Mouse (Mus musculus) liver, embryonic 11.5 days (tissue): ENCODE data around the gene Lrrc74b. TPM values are rescaled to one million over a fixed set of nuclear protein-coding genes. Genes with fewer than 3 reads are reported as not detected.

ENCODE experiments used
- ATAC-seq: fragments of 200-750 bp; cut with Nextera tagmentation; replicated peaks from 2 replicates; pipeline ENCODE4 v1.8.0; 2017; ENCODE audit warnings: moderate number of reproducible peaks, mild to moderate bottlenecking, moderate TSS enrichment, moderate library complexity; ENCODE audit not compliant: low FRiP score
- DNase-seq: peaks from one replicate; pipeline ENCODE4 v3.0.0-alpha.2; 2017; ENCODE audit warnings: low spot score
- H3K27ac ChIP-seq: fragments of 300-500 bp; sonication (generic); 2 replicates; pipeline ENCODE4 v1.5.1; 2014; ENCODE audit warnings: mild to moderate bottlenecking, low read depth, low read length, control low read depth
- H3K27me3 ChIP-seq: fragments of 300-500 bp; sonication (generic); replicated peaks from 2 replicates; pipeline ENCODE4 v1.6.1; 2014; ENCODE audit warnings: low read length, mixed read lengths; ENCODE audit not compliant: control insufficient read depth, insufficient read depth
- H3K36me3 ChIP-seq: fragments of 300-500 bp; sonication (generic); 2 replicates; pipeline ENCODE4 v1.6.1; 2014; ENCODE audit warnings: mild to moderate bottlenecking, low read length, moderate library complexity, mixed read lengths; ENCODE audit not compliant: control insufficient read depth, insufficient read depth
- H3K4me1 ChIP-seq: fragments of 300-500 bp; sonication (generic); replicated peaks from 2 replicates; pipeline ENCODE4 v1.6.1; 2014; ENCODE audit warnings: low read length, mixed read lengths; ENCODE audit not compliant: control insufficient read depth, insufficient read depth
- H3K4me2 ChIP-seq: fragments of 300-500 bp; sonication (generic); 2 replicates; pipeline ENCODE4 v1.6.1; 2014; ENCODE audit warnings: mild to moderate bottlenecking, control low read depth, moderate library complexity
- H3K4me3 ChIP-seq: fragments of 300-500 bp; sonication (generic); 2 replicates; pipeline ENCODE4 v1.5.1; 2014; ENCODE audit warnings: low read depth, low read length, control low read depth
- H3K9ac ChIP-seq: fragments of 300-500 bp; sonication (generic); 2 replicates; pipeline ENCODE4 v1.6.1; 2014; ENCODE audit warnings: low read depth, low read length, control low read depth
- H3K9me3 ChIP-seq: fragments of 300-500 bp; sonication (generic); 2 replicates; pipeline ENCODE4 v1.6.1; 2016; ENCODE audit warnings: low read length, inconsistent platforms, mixed read lengths; ENCODE audit not compliant: control insufficient read depth
- WGBS: fragments of 180-500 bp; shearing (Covaris S2); extraction: QIAGEN DNeasy Blood & Tissue Kit; methylation state at CpG from one replicate; pipeline ENCODE4 v1.1.7; 2014; 5-methylcytosine and 5-hydroxymethylcytosine counted together
- polyA plus RNA-seq: library from polyadenylated mRNA; unstranded; fragments of >200 nt; fragmentation: Nextera tagmentation; extraction: Ambion mirVana; gene quantifications from 2 replicates; pipeline ENCODE4 v1.2.1, GENCODE M21; 2014

Gene Lrrc74b
- not detected in 2 replicates for polyA plus RNA-seq

- no peak within 1 kb of the TSS for H3K27ac ChIP-seq
- ATAC-seq (0 out of 2 replicates have a peak, but pooled peaks have one; percentile 34), DNase-seq (peak; percentile 59)
- no peaks in the 10 kb centered on the region for H3K9me3 ChIP-seq
- peaks cover 30% of the 10 kb centered on the region for H3K4me1 ChIP-seq
- H3K36me3 ChIP-seq: no peaks in the 10 kb centered on the region
- WGBS: 5% methylated on average over 22 of the region's 22 CpGs
- peak within 1 kb of the TSS; percentile 62 for H3K4me2 ChIP-seq
- peak within 1 kb of the TSS; percentile 37; the same call in 1 of the 2 replicates for H3K9ac ChIP-seq
- H3K4me3 ChIP-seq: peak within 1 kb of the TSS; percentile 23
- H3K27me3 ChIP-seq: no peaks in the 10 kb centered on the region
These were observed at the start of gene Lrrc74b for GRCm38 (mm10) chr16:17561128-17561750. Lrrc74b (minus strand) TSS chr16:17561247.

GRCm38 (mm10) chr16:17605684-17606083 lies 44.6 kb upstream of the Lrrc74b start:
- Histone ChIP-seq H3K27me3 (no peaks in the 10 kb centered on the region), H3K27ac (no peak overlapping the region), H3K9ac (no peak overlapping the region), H3K9me3 (no peaks in the 10 kb centered on the region), H3K4me3 (no peak overlapping the region), H3K36me3 (no peaks in the 10 kb centered on the region), H3K4me1 (no peaks in the 10 kb centered on the region), H3K4me2 (no peak overlapping the region)
- DNase-seq (no peak), ATAC-seq (no peak)
- 66% methylated on average over 5 of the region's 5 CpGs for WGBS

GRCm38 (mm10) chr16:17604941-17605340 lies 43.9 kb upstream of the Lrrc74b start:
- Histone ChIP-seq H3K9me3 (no peaks in the 10 kb centered on the region), H3K36me3 (no peaks in the 10 kb centered on the region), H3K27ac (no peak overlapping the region), H3K4me3 (no peak overlapping the region), H3K4me2 (no peak overlapping the region), H3K9ac (no peak overlapping the region), H3K27me3 (no peaks in the 10 kb centered on the region), H3K4me1 (no peaks in the 10 kb centered on the region)
- WGBS: 73% methylated on average over 4 of the region's 4 CpGs
- DNase-seq (no peak), ATAC-seq (no peak)

GRCm38 (mm10) chr16:17600944-17601562 lies 40.0 kb upstream of the Lrrc74b start:
- DNase-seq (no peak), ATAC-seq (peak; percentile 26)
- Histone ChIP-seq H3K4me1 (no peaks in the 10 kb centered on the region), H3K36me3 (no peaks in the 10 kb centered on the region), H3K4me3 (no peak overlapping the region), H3K9ac (no peak overlapping the region), H3K4me2 (no peak overlapping the region), H3K27ac (no peak overlapping the region), H3K9me3 (no peaks in the 10 kb centered on the region), H3K27me3 (no peaks in the 10 kb centered on the region)
- 70% methylated on average over 3 of the region's 3 CpGs for WGBS

- no peaks in the 10 kb centered on the region for H3K4me1 ChIP-seq
- H3K4me2 ChIP-seq: no peak overlapping the region
- H3K27me3 ChIP-seq: no peaks in the 10 kb centered on the region
- no peak for ATAC-seq
- no peaks in the 10 kb centered on the region for H3K36me3 ChIP-seq
- no peaks in the 10 kb centered on the region; the same call in 1 of the 2 replicates for H3K9me3 ChIP-seq
- no peak overlapping the region for H3K27ac ChIP-seq
- DNase-seq: no peak
- H3K4me3 ChIP-seq: no peak overlapping the region
- H3K9ac ChIP-seq: no peak overlapping the region
- 46% methylated on average over 2 of the region's 2 CpGs for WGBS
These were observed 29.7 kb upstream of the Lrrc74b start for GRCm38 (mm10) chr16:17590731-17591130.

GRCm38 (mm10) chr16:17584555-17584954 lies 23.5 kb upstream of the Lrrc74b start:
- H3K9me3 ChIP-seq: no peaks in the 10 kb centered on the region; the same call in 1 of the 2 replicates
- H3K4me3 ChIP-seq: no peak overlapping the region
- no peaks in the 10 kb centered on the region for H3K36me3 ChIP-seq
- DNase-seq: no peak
- 81% methylated on average over 7 of the region's 7 CpGs for WGBS
- ATAC-seq: no peak
- no peak overlapping the region for H3K27ac ChIP-seq
- no peaks in the 10 kb centered on the region for H3K27me3 ChIP-seq
- no peaks in the 10 kb centered on the region for H3K4me1 ChIP-seq
- no peak overlapping the region for H3K4me2 ChIP-seq
- no peak overlapping the region for H3K9ac ChIP-seq

- Histone ChIP-seq H3K9ac (no peak within 1 kb of the TSS), H3K4me2 (no peak within 1 kb of the TSS), H3K36me3 (no peaks in the 10 kb centered on the region), H3K27me3 (peaks cover 4% of the 10 kb centered on the region; the same call in 1 of the 2 replicates), H3K9me3 (no peaks in the 10 kb centered on the region), H3K4me1 (no peaks in the 10 kb centered on the region), H3K27ac (no peak within 1 kb of the TSS), H3K4me3 (no peak within 1 kb of the TSS)
- DNase-seq: no peak
- WGBS: 21% methylated on average over 8 of the region's 8 CpGs
- ATAC-seq: no peak
These were observed 22.0 kb upstream of the Lrrc74b start, which contains the start of gene Slc7a4 for GRCm38 (mm10) chr16:17583064-17583463. Slc7a4 (minus strand) TSS chr16:17583214.

- H3K27ac ChIP-seq: no peak overlapping the region
- no peak for DNase-seq
- H3K4me1 ChIP-seq: peaks cover 4% of the 10 kb centered on the region; the same call in 1 of the 2 replicates
- H3K27me3 ChIP-seq: peaks cover 47% of the 10 kb centered on the region
- no peaks in the 10 kb centered on the region for H3K9me3 ChIP-seq
- WGBS: 31% methylated on average over 8 of the region's 8 CpGs
- H3K4me2 ChIP-seq: peak overlapping the region; percentile 73
- peak overlapping the region; percentile 11; the same call in 1 of the 2 replicates for H3K9ac ChIP-seq
- H3K4me3 ChIP-seq: peak overlapping the region; percentile 47
- no peak for ATAC-seq
- H3K36me3 ChIP-seq: no peaks in the 10 kb centered on the region
These were observed 15.8 kb upstream of the Lrrc74b start for GRCm38 (mm10) chr16:17576825-17577215.
